Mouse (Mus musculus): Measurements from ENCODE around the gene Zdhhc7.

The Zdhhc7 gene

DNA sequence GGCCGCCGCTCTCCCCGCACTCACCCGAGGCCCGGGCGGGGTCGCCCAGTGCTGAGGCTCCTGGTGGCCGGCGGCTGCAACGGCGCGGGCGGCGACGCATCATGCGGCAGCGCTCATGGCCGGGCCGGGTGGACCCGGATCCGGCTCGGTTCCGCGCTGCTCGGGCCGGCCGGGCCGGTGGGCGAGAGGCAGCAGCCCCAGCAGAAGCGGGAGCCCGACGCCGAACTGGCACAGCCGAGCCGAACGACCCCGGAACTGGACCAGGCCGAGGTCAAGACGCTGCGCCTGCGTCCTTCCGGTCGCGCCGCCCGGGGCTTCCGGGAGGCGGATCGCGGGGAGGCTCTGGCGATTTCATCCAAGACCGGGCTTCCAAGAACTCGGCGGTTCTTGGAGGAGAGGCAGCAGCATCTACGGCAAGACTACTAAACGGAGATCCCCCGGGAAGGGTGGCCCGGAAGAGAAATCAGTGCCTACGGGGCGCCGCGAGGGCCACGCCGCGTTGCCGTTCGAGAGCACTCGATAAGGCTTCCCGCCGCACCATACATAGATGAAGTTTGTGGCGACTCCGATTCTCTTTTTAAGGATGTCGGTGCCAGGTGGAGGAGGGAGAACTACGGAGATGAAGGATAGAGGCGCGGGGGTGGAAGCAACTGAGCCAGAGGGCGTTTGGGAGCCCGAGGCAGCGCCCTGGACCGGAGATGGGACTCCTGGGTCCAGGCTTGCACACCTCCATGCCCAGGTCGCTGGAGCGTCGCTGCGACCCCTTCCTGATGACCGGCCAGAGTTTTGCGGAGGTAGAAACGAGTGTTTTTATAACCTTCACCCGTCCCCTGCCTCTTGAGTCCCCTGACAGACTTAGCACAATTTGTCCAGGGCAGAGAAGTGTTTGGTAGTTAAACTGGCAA lies at the start of gene Zdhhc7:
Gene Zdhhc7, minus strand, starts transcription at position 415 of the 905 bp plus-strand sequence.
- DNase-seq (ENCODE audit: extremely low read depth, low read depth): peak; percentile 36

DNA sequence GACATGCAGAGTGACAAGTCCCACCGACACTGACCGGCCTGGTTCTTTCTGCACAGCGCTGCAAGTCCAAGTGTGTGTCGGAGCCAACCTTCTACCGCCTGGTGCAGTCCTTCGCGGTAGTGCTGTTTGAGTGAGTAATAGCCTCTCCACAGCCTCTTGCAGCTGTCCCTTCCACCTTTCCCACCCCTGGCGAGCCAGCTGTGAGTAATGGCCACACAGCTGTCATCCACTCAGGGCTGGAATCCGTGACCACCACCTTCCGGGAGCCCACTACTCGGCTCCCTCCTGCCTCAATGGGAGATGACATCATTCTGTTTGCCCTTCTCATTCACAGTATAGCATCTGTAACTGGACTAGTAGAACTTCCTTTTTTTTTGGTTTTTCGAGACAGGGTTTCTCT lies 48.7 kb upstream of the Zdhhc7 start:
- no peak for DNase-seq (ENCODE audit: extremely low read depth, low read depth)

DNA sequence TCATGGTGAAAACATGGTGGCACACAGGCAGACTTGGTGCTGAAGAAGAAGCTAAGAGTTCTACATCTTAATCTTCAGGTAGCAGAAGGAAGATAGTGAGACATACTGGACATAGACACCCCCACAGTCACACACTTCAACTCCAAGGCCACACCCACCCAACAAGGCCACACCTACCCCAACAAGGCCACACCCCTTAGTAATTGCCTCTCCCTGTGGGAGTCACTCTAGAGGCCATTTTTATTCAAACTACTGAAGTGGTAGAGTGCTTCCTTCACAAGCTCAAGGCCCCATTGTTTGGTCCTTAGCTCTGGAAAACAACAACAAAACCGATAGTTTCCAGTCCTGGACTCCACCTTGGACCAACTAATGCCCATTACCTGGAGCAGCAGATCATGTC lies 44.8 kb upstream of the Zdhhc7 start:
- DNase-seq (ENCODE audit: extremely low read depth, low read depth): no peak

DNA sequence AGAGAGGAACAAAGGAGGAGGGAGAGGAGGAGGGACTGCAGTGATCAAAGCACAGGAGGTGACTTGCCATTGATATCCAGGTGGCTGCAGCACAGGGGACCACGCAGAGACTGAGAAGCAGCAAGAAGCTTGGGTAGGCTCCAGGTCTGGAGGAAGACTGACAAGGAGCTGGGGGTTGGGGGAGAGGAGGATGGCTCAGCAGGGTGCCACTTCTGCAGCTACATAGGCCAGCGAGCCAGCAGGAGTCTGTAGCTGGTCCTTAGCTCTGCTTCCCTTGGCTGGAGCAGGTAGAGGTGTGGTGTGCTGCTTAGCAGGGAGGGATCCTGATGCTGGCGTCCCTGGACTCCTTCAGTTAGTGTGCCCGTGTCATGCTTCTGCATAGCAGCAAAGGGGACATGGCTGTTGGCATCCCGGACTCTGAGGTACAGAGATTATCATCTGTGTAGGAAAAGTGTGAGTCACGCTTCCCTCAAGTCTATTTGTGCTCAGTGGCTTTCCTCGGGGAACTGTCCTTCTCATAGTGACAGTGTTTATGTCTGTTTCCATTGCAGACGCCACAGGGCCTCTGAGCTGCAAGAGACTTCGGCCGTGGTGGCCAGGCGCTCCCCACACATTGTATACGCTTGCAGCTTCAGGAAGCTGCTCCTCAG lies 43.5 kb upstream of the Zdhhc7 start:
- no peak for DNase-seq (ENCODE audit: extremely low read depth, low read depth)

DNA sequence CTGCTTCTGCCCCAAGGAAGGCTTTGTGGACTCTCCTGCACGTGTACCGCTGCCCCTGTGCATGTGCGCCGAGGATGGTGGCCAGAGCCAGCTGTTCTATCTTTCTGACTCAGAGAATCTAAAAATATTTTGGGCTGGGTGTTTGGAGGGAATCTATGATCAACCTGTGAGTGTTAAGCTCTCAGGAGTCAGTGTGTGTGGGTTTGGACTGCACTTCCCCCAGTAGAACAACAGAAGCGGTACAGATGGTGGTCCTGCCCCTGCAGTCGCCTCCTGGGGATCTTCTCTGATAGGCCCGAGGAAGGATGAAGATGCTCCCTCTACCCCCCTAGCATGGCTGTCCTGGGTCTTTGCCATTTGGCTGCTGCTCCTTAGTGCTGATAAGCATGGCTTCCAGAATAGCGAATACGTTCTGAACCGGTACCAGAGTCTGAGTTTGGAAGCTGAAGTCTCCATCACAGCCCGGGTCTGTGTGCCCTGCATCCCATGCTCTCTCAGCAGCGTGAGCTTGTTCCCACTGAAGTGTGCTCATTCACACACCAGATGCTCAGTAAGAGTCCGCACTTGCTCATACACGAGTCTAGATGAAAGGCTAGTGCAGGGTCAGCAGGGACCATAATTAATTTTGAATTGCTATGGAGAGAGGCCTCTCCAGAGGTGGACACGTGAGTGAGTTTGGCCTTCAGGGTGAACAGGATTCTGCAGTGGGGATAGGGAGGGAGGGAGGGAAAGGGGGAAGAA lies 42.8 kb upstream of the Zdhhc7 start:
- no peak for DNase-seq (ENCODE audit: extremely low read depth, low read depth)

DNA sequence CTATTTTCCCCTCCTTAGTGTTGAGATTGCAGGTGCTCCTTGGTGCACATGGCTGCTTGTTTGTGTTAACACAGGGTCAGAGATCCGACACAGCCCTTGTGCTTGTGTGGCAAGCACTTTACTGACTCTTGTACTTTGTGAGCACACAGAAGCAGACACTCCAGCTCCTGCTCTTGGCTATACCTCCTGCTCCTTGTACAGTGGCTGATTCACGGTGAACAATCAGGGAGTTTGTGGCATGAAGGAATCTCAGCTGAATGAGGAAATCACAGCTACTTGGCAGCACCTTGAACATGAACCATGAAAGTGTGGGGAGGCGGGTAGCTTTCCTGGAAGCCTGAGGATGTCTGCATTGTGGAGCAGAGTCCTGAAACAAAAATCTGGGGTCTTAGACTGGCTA lies 39.5 kb upstream of the Zdhhc7 start:
- no peak for DNase-seq (ENCODE audit: extremely low read depth, low read depth)

DNA sequence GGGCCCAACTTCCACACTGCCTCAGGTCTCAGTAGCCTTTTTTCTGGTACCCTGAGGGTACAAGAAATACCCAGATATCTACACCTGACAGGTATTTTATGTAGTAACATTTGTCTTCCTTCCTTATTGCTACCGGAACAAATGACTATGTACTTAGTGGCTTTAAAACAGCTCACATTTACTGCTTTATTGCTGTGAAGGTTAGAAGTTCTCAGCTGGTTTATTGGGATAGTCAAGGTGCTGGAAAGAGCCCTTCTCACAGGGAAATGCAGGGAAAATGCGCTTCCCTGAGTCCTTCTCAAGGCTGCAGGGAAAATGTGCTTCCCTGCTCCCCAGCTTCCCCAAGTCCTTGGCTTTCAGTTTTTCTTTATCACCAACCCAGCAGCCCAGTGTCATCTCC lies 37.7 kb upstream of the Zdhhc7 start:
- DNase-seq (ENCODE audit: extremely low read depth, low read depth): no peak

DNA sequence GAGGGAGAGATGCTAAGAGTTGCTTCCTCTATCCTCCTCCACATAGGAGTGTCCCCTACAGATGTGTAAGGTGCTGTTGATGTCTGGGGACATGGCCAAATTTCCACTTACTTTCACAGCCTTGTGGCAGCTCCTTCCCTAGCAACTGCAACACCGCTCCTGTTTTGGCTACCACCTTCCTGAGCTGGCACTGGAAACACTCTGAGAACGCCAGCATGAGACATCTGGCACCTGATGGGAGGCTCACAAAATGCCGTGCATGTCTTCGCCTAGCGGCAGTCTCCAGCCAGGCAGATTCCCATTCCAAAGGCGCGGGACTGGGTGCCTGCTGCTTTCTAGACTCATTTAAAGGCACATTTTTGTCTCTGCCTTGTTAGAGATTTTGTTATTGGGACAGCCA lies 35.3 kb upstream of the Zdhhc7 start:
- no peak for DNase-seq (ENCODE audit: extremely low read depth, low read depth)

DNA sequence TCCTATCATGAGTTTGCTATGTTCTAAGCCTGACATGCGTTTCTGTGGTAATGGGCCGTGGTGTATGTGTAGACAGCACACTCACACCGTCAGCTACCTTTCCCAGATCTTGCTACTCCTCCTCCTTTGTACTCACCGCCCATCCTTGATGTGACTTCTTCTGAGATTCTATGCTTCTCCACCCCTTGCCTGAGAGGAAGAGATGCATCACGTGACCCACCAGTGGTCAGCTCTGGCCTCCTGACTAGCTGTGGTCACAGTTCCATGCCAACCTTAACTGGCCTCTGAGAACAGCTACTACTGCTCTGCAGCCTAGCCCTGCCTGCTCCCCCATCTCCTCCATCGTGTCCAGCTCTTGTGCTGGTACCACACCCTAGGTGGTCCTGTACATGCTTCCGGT lies 34.4 kb upstream of the Zdhhc7 start:
- no peak for DNase-seq (ENCODE audit: extremely low read depth, low read depth)

DNA sequence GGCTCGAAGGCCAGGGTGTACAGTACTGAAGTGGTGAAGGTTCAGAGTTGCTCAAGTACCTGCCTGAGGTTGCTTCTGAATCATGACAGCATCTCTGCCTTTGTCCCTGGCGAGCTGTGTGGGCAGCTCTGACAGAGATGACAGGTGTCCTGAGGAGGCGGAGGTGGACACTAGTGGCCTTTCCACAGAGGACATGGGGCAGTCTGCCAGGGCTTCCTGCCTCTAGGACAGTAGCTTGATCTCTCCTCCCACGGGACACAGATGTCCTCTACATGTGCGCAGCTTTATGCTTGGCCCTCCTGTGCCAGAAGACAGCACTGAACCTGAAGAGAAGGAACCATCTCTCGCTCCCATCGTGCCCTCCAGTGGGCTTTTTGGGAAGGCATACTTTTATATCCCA lies 31.9 kb upstream of the Zdhhc7 start:
- DNase-seq (ENCODE audit: extremely low read depth, low read depth): no peak

DNA sequence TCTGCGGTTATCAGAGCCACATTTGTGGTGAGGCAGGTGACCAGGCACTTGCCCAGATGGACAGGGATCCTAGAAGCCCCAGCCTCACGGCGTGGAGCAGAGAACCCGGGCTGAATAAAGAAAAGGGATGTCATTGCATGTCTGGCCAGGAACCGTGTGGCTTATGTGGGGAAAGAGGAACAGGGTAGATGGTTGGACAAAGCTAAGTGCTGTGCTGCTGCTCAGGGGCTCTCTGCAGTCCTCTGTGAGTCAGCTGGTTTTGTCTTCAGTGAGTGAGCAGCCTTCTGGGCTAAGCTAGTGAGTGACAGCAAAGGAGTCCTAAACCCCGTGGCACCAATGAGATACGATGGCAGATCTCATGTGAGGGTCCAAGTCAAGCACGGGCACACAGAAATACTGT lies 29.9 kb upstream of the Zdhhc7 start:
- DNase-seq (ENCODE audit: extremely low read depth, low read depth): no peak

DNA sequence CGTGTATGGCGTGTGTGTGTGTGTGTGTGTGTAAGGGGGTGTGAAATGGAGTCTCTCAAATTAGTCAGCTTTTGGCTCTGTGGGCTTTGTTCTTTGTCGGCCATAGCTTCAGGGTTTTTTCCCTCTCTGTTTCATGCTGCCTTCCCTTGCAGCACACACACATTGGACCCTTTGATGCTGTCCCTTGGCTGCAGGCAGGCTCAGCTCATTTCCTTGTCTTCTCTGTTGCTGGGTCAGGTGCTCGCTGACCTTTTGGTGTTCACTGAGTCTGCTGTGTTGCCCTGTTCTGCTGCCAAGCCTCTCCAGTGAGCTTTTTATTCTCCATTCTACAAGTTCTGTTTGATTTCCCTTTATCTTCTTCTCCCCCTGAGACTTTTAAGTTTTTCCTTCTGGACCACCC lies 28.3 kb upstream of the Zdhhc7 start:
- no peak for DNase-seq (ENCODE audit: extremely low read depth, low read depth)

DNA sequence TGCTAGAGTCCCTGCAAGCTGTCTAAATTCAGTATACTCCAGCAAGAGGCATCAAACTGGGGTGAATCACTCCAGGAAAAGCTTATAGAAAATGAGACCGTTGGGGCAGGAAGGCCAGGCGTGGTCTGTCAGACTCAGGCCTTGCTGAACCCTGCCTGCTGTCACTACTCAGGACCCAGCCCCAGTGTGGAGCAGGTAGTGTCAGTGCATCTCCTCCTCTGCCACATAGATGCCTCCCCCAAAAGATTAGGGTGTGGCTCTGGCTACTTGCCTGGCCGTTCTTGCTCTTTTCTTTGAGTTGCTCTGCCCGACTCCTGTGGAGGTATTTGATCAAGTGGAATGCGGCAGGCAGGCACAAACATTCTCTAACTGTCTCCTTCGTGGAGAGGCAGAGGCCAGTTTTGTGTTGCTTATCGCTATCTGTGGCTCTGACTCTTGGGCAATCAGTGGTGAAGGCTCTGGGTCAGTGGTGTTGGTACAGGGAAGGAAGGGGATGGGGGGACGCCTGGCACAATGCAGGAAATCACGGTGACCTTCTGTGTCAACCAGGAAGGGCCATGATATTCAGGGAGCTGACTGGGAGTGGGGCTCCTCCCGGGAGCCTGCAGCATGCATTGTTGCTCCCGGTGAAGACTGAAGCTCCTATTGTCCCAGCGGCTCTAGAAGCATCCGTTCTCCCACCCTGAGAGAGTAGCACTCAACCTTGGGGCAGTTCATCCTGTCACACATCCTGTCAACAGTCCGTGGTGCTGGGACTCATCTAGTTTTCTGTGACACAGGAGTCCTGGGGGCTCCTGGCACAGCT lies 25.3 kb upstream of the Zdhhc7 start:
- no peak for DNase-seq (ENCODE audit: extremely low read depth, low read depth)

DNA sequence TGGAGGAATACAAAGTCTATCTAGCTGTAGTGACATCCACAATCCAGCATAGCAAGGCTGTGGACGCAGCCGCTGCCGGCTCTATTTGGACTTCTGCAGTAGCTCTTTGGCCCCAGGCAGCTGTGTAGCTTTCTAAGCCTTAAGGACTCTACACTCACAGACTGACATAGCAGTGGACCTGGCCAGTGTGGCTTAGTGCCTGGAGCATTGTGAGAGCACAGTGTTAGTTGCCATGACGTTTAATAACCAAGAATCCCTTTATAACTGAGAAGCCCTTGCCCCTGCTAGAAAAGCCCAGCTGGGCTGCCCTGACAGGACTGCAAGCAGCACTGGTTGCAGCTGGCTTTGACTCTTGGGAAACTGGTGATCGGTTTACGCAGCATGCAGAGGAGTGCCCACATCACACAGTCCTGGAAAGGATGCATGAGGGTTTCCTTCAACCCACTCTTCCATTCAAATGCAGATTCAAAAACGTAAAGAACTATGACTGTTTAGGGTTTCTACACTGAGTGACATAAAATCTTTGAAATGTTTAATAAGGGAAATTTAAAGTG lies 23.6 kb upstream of the Zdhhc7 start:
- no peak for DNase-seq (ENCODE audit: extremely low read depth, low read depth)

DNA sequence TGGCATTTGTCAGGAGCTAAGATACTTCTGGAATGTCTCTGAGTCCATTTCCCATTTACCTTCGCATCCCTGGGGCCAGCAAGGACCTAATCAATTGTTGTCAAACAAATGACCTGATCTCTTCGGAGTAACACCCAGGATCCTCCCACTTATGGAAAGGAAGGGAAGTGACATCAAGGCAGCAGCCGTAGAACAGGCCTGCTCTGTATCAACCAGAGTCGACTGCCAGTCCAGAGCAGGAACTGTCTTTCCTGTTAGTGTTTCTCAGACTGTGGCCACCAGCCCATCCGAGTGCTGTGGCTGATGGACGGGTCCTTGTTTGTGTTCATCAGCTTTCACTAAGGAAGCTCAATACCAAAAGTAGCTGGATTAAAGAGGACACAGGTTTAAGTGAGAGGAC lies 23.0 kb upstream of the Zdhhc7 start:
- DNase-seq (ENCODE audit: extremely low read depth, low read depth): no peak

DNA sequence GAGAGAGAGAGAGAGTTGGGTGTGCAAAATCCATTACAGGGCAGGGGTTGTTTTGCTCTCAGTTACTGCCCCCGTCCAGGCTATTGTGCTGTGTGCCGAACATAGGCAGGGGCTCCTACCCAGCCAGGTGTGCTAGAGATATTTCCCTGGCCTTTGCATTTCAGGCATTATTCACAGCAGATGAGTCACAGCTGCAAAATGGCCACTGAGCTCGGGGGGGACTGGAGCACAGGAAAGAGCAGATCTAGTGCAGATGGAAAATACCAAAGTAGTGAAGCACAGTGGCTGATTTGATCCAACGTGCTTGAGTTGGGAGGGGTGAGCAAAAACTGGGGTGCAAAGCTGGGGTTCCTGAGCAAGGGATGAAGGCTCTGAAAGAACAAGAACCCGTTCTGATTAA lies 19.7 kb upstream of the Zdhhc7 start:
- no peak for DNase-seq (ENCODE audit: extremely low read depth, low read depth)

DNA sequence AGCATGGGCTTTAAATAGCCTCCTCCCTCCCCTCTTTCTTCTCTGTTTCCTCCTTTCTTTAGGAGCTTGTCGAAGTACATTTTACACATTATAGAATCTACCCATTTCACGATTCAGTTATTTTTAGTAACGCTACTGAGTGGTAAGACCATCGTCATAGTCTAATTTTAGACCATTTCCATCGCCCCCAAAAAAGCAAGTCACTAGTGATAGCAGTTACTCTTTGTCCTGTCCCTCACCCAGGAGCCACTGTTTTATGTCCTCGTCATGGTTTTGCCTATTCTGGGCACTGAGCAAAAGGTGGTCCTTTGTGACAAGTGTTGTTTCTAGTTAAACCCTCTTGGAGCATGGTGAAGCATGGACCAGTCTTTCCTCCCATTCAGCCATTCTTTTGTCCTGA lies 18.6 kb upstream of the Zdhhc7 start:
- DNase-seq (ENCODE audit: extremely low read depth, low read depth): no peak

DNA sequence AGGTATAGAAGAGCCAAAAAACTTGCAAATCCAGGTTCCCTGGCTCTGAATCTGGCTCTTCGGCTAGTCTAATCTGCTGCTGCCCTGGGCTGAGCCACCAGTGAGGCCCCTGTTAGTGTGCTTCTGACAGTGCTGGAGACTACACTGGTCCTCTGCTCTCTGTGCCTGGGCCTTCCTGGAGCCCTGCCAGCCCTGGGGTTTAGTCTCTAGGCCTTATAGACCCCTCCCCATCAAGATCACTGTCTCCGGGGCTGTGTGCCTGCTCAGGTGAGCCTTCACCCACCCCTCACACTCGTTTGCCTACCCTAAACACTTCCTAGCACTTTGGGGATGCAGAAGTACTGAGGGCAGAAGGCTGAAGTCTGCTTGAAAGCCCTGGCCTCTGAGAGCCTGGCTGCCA lies 18.1 kb upstream of the Zdhhc7 start:
- DNase-seq (ENCODE audit: extremely low read depth, low read depth): no peak

DNA sequence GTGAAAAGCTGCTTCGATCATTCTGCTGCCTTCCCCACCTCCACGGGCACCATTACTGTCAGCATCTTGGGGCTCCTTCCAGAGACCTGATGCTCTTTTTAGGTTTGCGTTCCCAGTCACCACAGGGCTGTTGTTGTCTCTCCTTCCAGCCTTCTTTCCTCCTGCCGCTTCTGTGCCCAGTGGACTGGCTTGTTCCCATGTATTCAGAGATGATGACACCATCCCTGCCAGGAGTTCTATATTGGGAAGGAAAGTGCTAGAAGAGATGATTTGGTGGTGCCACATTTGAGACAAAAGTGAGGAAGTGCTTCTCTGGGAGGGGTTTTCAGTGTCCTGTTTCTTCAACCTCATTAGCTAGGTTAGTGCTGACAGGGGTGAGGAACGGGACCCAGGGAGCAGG lies 17.6 kb upstream of the Zdhhc7 start:
- no peak for DNase-seq (ENCODE audit: extremely low read depth, low read depth)

DNA sequence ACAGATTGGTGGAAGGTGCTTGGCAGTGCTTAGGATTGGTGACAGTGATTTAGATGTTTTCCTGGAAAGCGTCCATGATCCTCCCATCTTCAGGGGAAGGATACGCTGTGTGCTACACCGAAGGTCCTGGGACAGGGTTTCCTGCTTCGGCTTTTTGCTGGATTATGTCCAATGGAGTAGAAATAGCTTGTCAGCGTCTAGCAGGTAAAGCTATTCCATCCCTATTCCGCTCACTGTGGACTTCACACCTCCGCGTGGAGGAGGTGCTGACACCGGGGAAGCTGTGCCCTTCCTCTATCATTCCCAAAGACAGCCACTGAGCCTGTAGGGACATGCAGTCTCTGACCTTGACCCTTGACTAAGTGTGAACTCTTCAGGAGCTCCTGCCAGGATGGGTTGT lies 16.9 kb upstream of the Zdhhc7 start:
- no peak for DNase-seq (ENCODE audit: extremely low read depth, low read depth)

DNA sequence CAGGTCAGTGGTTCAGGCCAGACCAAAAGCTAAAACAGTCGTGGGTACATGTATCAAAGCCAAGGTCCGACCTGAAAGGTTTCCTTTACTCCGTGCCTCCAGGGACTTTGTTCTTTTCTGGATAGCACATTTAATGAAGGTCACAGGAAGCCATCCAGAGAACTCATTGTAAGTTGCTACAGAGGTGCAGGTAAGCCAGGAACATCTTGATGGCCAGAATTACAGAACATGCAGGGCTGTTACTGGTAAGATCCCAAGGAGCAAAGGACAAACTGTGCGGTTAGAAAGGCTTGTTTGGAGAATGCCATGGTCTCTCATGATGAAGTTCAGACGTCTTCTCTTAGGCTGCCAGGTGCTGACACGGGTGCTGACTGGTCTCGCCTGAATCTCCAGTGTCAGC lies 15.3 kb upstream of the Zdhhc7 start:
- DNase-seq (ENCODE audit: extremely low read depth, low read depth): no peak

All from MEL-GATA-1-ER (cell line).